Mouse (Mus musculus): Measurements from ENCODE around the gene Iqschfp. TPM values are rescaled to one million over a fixed set of nuclear protein-coding genes. Genes with fewer than 3 reads are reported as not detected.

Iqschfp gene
- polyA plus RNA-seq, 1 experiment: 10.6 TPM

- Histone ChIP-seq H3K4me3 (ENCODE audit: insufficient read depth, low read length) (no peak overlapping the region), H3K27ac (ENCODE audit: insufficient read depth, low read length) (no peak overlapping the region), H3K4me1 (ENCODE audit: control insufficient read depth, insufficient read depth, low read length) (no peaks in the 10 kb centered on the region)
- TF ChIP-seq POLR2A (IDR thresholded peaks at IDR 0.05; ENCODE audit: extremely low read depth, insufficient read depth, low read length) (no peak), CTCF (IDR thresholded peaks at IDR 0.05; ENCODE audit: extremely low read depth, insufficient read depth, low read length) (no peak)
These were observed 663.1 kb downstream of the Iqschfp start for GRCm38 (mm10) chr3:68555087-68555662.

- TF ChIP-seq CTCF (IDR thresholded peaks at IDR 0.05; ENCODE audit: extremely low read depth, insufficient read depth, low read length) (no peak), POLR2A (IDR thresholded peaks at IDR 0.05; ENCODE audit: extremely low read depth, insufficient read depth, low read length) (no peak)
- Histone ChIP-seq H3K4me3 (ENCODE audit: insufficient read depth, low read length) (no peak overlapping the region), H3K27ac (ENCODE audit: insufficient read depth, low read length) (no peak overlapping the region), H3K4me1 (ENCODE audit: control insufficient read depth, insufficient read depth, low read length) (no peaks in the 10 kb centered on the region)
These were observed 664.9 kb downstream of the Iqschfp start for GRCm38 (mm10) chr3:68556891-68557290.

- Histone ChIP-seq H3K4me1 (ENCODE audit: control insufficient read depth, insufficient read depth, low read length) (no peaks in the 10 kb centered on the region), H3K27ac (ENCODE audit: insufficient read depth, low read length) (no peak overlapping the region), H3K4me3 (ENCODE audit: insufficient read depth, low read length) (no peak overlapping the region)
- no peak for TF ChIP-seq CTCF (IDR thresholded peaks at IDR 0.05; ENCODE audit: extremely low read depth, insufficient read depth, low read length)
- TF ChIP-seq POLR2A (IDR thresholded peaks at IDR 0.05; ENCODE audit: extremely low read depth, insufficient read depth, low read length): no peak
These were observed 666.7 kb downstream of the Iqschfp start for GRCm38 (mm10) chr3:68558744-68559143.

GRCm38 (mm10) chr3:68560057-68560456, 668.0 kb downstream of the Iqschfp start:
- Histone ChIP-seq H3K4me1 (ENCODE audit: control insufficient read depth, insufficient read depth, low read length) (peaks cover 2% of the 10 kb centered on the region; the same call in 1 of the 2 replicates), H3K4me3 (ENCODE audit: insufficient read depth, low read length) (no peak overlapping the region), H3K27ac (ENCODE audit: insufficient read depth, low read length) (no peak overlapping the region)
- TF ChIP-seq POLR2A (IDR thresholded peaks at IDR 0.05; ENCODE audit: extremely low read depth, insufficient read depth, low read length): no peak
- TF ChIP-seq CTCF (IDR thresholded peaks at IDR 0.05; ENCODE audit: extremely low read depth, insufficient read depth, low read length): no peak

DNA sequence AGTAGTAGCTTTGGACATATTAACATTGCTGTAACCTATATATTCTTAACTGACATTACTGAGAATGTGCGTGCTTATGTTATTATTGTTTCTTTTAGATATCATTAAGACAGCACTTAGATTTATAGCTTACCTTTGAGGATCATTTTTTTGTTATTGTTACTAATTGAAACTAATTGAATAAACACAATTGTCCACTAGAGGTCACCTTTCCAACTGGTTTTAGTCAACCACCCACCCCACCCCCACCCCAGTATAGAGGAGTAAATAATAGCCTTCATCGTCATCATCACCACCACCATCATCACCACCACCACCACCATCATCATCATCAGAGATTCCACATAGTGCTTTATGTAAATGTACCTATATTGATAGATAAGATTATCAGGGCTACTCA, 670.8 kb downstream of the Iqschfp start:
- Histone ChIP-seq H3K4me1 (ENCODE audit: control insufficient read depth, insufficient read depth, low read length) (peaks cover 4% of the 10 kb centered on the region), H3K4me3 (ENCODE audit: insufficient read depth, low read length) (no peak overlapping the region), H3K27ac (ENCODE audit: insufficient read depth, low read length) (no peak overlapping the region)
- TF ChIP-seq POLR2A (IDR thresholded peaks at IDR 0.05; ENCODE audit: extremely low read depth, insufficient read depth, low read length) (no peak), CTCF (IDR thresholded peaks at IDR 0.05; ENCODE audit: extremely low read depth, insufficient read depth, low read length) (no peak)

- Histone ChIP-seq H3K4me3 (ENCODE audit: insufficient read depth, low read length) (no peak overlapping the region), H3K4me1 (ENCODE audit: control insufficient read depth, insufficient read depth, low read length) (peaks cover 4% of the 10 kb centered on the region), H3K27ac (ENCODE audit: insufficient read depth, low read length) (no peak overlapping the region)
- TF ChIP-seq POLR2A (IDR thresholded peaks at IDR 0.05; ENCODE audit: extremely low read depth, insufficient read depth, low read length) (no peak), CTCF (IDR thresholded peaks at IDR 0.05; ENCODE audit: extremely low read depth, insufficient read depth, low read length) (no peak)
These were observed 671.9 kb downstream of the Iqschfp start for GRCm38 (mm10) chr3:68563922-68564321.

DNA sequence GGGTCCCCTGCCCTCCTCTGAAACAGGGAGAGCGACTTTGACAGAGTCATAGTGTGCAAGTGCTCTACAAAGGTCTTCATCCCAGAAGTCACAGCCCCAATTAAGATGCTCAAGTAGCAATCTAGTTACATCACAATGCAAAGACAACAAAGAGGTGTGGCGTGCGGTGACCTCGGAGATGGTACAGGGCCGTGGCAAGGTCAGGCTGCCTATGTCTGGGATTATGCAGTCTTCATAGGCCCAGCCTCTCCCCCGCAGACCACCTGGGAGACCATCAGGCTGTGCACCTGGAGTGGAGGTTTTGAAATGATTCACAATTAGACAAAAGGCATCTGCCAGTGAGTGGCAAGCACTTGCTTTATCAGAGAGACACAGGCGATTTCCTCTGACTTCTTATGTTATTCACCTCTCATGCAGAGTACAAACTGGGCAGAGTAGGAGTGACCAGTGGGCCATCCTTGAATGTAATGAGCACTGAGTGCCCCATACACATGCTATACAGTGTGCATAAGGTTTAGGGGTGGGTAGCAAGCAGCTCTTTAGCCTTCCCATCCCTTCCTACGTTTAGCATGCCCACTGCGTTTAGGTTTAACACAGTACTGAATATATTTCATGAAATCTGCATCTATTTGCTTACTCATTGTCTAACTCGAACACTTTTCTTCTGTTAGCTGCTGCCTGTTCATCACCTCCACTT, 673.1 kb downstream of the Iqschfp start:
- Histone ChIP-seq H3K4me1 (ENCODE audit: control insufficient read depth, insufficient read depth, low read length) (peaks cover 6% of the 10 kb centered on the region), H3K27ac (ENCODE audit: insufficient read depth, low read length) (no peak overlapping the region), H3K4me3 (ENCODE audit: insufficient read depth, low read length) (no peak overlapping the region)
- TF ChIP-seq CTCF (IDR thresholded peaks at IDR 0.05; ENCODE audit: extremely low read depth, insufficient read depth, low read length) (no peak), POLR2A (IDR thresholded peaks at IDR 0.05; ENCODE audit: extremely low read depth, insufficient read depth, low read length) (no peak)

GRCm38 (mm10) chr3:68565675-68566055, 673.6 kb downstream of the Iqschfp start:
- no peak for TF ChIP-seq POLR2A (IDR thresholded peaks at IDR 0.05; ENCODE audit: extremely low read depth, insufficient read depth, low read length)
- TF ChIP-seq CTCF (IDR thresholded peaks at IDR 0.05; ENCODE audit: extremely low read depth, insufficient read depth, low read length): no peak
- Histone ChIP-seq H3K27ac (ENCODE audit: insufficient read depth, low read length) (no peak overlapping the region), H3K4me1 (ENCODE audit: control insufficient read depth, insufficient read depth, low read length) (peaks cover 8% of the 10 kb centered on the region)

GRCm38 (mm10) chr3:68567581-68567980, 675.5 kb downstream of the Iqschfp start:
- Histone ChIP-seq H3K4me1 (ENCODE audit: control insufficient read depth, insufficient read depth, low read length) (peaks cover 8% of the 10 kb centered on the region), H3K4me3 (ENCODE audit: insufficient read depth, low read length) (no peak overlapping the region)
- no peak for TF ChIP-seq POLR2A (IDR thresholded peaks at IDR 0.05; ENCODE audit: extremely low read depth, insufficient read depth, low read length)
- TF ChIP-seq CTCF (IDR thresholded peaks at IDR 0.05; ENCODE audit: extremely low read depth, insufficient read depth, low read length): no peak

More at GRCm38 (mm10) chr3:68565675-68566055, 673.6 kb downstream of the Iqschfp start:
- no peak overlapping the region for H3K4me3 ChIP-seq (ENCODE audit: insufficient read depth, low read length)

DNA sequence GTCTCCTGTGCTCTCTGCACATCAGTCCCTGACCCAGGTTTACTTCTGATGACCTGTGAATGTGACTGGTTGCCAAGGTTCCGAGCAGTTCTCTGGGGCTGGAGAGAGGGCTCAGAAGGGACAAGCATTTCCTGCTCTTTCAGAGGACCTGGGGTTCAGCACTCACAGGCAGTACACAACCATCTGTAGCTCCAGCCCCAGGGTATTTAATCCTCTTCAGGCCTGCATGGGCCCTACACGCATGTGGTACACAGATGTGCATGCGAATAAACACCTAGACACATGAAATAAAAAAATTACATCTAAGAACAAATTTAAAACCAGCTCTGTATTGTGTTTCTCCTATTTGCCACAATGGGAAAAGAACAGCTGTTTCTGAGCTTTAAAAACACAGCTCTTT, 676.1 kb downstream of the Iqschfp start:
- H3K4me3 ChIP-seq (ENCODE audit: insufficient read depth, low read length): no peak overlapping the region
- TF ChIP-seq CTCF (IDR thresholded peaks at IDR 0.05; ENCODE audit: extremely low read depth, insufficient read depth, low read length): no peak
- TF ChIP-seq POLR2A (IDR thresholded peaks at IDR 0.05; ENCODE audit: extremely low read depth, insufficient read depth, low read length): no peak
- no peak overlapping the region for H3K27ac ChIP-seq (ENCODE audit: insufficient read depth, low read length)
- H3K4me1 ChIP-seq (ENCODE audit: control insufficient read depth, insufficient read depth, low read length): peaks cover 8% of the 10 kb centered on the region

More at GRCm38 (mm10) chr3:68567581-68567980, 675.5 kb downstream of the Iqschfp start:
- no peak overlapping the region for H3K27ac ChIP-seq (ENCODE audit: insufficient read depth, low read length)

All from cortical plate, adult 2 months (tissue).